Mouse (Mus musculus): ENCODE measurements around the gene Ctla4.

The Ctla4 gene

DNA sequence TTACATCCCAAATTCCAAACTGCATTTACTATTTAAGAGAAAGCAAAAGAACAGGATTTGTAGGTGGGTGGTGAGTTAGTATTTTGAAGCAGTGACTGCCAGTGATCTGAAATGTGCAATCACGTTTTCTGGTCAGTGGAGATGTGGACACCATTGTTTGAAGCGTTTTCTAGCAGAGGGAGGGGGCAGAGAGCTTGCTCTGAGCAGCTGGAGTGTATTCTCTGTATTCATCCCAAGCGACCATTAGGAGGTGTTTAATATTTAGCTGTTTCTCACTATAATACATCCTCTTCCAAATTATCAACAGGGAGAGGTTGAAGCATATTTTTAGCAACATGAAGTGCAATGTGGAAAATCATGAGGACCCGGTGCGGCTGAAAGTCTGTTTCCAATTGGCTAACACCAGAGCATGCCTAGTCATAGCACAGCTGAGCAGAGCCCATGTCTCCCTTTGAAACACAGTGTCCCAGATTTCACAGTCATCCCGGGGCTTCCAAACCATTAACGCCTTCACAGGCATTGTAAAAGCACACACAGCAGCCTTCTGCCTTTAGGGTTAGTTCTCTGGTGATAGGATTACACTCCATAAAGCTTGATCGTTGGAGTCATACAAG lies 49.3 kb downstream of the Ctla4 start:
- TF ChIP-seq GATA4 (IDR thresholded peaks at IDR 0.05; ENCODE audit: insufficient replicate concordance, low read length): no peak

DNA sequence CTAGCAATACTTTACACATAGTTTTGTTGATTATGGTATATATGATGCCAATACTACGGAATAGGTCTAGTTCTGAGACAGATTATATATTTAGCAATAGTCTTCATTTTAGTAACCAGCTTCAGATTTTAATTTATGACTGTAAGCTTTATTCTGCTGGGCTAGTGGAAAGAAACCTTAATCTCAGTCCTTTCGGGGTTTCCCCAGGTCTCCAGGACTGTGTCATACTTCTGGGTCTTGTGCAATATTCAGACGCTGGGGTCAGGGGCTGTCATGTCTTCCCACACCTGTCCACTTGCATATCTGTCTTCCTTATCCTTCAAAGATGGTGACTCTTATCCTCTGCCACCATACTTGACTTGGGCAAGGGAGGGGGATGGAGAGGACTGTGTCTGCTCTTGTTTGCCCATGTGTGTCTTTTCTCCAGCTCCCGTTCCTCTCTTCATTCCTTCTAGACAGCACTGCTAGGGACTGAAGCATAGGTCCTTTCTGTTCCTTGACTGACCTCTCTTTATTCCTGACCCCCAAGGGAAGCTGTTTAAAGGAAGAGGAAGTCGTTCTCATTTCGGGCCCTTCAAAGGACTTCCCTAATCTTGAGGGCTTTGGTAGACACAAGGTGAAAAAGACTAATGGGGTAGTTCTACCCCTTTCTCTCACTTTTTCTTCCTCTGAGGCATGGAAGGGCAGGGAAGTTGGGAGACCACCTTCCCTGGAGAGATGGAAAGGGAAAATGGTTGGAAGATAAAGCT lies 50.3 kb downstream of the Ctla4 start:
- no peak for TF ChIP-seq GATA4 (IDR thresholded peaks at IDR 0.05; ENCODE audit: insufficient replicate concordance, low read length)

DNA sequence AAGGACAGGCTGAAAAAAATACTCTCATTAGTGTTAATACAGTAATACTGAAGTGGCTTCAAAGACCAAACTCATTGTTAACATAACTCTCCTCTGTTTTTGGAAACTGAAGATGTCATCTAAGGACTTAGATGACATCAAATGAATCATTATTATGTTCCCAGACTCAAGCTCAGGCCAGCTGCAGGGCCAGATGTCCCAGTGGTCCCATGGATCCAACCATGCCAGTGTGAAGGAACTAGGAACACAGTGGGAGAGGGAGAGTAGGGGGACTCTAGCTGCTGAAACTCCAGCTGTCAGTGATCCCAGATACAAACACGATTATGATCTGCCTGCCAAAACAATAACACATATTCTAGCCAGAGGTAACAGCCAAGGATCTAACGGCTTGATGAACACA lies 51.5 kb downstream of the Ctla4 start:
- TF ChIP-seq GATA4 (IDR thresholded peaks at IDR 0.05; ENCODE audit: insufficient replicate concordance, low read length): no peak

DNA sequence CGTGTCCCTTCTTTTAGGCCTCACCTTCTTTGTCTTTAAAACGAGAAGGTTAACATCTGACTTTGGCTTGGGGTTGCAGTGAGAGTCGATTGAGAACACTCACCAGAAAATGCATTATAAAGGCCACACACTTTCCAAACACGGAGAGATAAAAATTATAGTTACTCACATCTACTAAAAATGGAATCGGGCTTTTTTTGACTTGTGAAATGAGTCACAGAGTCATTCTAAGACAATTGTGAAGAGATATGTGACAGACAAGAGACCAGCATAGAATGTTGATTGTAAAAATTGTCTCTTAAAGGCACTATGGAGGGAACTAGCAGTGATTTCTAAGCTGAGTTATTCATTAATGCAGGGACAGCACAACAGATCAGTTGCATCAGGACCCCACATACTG lies 52.2 kb downstream of the Ctla4 start:
- TF ChIP-seq GATA4 (IDR thresholded peaks at IDR 0.05; ENCODE audit: insufficient replicate concordance, low read length): no peak

DNA sequence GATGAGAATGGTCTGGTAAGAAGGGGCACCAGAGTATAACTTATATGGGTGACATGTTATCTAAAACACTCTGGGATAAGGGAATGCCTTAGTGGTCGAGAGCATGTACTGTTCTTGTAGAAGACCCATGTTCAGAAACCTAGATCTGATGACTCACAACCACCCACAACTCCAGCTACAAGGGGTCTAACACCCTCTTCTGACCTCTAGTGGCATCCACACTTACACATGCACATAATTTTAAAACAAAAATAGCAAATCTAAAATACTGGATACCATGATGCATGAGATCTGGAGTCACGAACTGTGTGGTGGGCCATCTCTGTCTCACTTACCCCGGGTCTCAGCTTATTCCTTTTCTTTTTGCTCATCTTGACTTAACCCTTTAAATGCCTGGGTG lies 53.2 kb downstream of the Ctla4 start:
- TF ChIP-seq GATA4 (IDR thresholded peaks at IDR 0.05; ENCODE audit: insufficient replicate concordance, low read length): no peak

DNA sequence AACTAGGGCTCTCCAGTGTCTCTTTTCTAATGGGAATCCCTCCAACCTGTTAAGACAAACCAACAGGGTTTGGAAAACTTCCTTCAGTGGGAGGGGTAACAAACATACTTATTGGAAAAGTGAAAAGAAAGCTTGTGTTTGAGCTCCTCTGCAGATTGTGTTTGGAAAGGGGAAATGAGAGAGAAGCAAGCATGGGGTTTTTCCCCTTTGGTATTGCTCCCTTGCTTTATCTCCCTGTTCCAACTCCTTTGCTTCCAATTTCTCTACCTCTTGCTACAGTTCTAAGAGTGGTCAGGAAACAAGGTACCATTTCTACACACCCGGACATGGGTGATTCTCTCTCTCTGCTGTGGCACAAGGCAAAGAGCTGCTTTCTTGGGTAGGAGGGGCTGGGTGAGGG lies 53.8 kb downstream of the Ctla4 start:
- TF ChIP-seq GATA4 (IDR thresholded peaks at IDR 0.05; ENCODE audit: insufficient replicate concordance, low read length): no peak

DNA sequence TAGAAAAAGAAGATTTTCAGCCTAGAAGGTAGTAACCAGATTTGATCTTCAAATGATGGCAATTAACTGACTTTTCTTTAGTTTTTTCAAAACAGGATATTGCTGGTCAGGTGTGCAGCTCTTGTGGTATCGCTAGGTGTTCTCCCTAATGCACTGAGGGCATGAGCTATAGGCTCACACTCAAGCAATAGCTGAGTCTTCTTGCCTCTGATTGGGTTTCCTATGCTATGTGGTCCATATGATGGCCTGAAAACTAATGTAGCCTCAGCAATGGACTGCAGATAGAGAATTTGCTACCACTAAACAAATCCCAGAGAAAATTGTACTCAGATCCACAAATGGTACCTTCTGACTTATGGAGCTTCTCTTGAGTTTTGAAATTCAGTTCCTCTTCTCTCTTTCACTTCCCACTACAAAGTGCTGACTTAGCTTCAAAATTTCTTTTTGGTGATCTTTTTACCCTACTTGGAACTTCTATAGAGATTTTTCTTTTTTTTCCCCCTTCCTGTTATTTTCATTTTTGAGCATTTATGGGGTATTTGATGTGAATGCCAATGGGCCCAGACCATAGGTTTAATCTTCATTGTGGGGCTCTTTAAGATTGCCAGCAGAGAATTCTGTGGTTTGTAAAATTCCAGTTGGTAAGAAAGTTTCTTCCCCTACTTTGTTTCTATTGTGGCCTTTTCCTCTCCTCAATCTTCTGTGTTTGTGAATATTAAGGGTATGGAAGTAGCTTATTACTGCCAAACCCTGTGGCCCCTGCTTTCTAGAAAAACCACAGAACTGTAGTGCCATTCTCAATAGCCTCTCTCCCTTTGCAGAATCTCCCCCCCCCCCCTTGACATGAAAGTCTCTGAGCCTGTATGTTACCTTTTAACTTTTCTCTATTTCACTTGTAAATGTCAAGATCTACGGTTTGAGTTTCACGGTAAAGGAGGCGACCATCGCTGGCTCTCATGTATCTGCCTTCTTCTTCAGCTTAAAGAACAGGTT lies 54.6 kb downstream of the Ctla4 start:
- TF ChIP-seq GATA4 (IDR thresholded peaks at IDR 0.05; ENCODE audit: insufficient replicate concordance, low read length): no peak

DNA sequence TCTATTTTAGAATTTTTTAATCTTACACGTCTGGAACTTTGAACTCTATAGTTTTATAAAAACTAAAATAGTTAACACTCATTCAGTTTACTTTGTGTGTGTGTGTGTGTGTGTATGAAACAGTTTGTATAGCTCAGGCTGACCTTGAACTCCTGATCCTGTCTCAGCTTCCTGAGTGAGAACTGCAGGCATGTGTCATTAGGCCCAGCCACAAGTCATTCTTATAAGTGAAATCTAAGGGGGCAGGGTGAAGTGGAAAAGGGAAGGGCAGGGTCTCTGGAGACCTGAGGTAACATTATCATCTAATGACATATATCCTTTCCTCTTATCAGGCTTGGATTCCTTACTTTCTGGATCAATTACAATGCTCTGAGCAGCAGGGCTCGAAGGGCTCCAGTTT lies 56.1 kb downstream of the Ctla4 start:
- no peak for TF ChIP-seq GATA4 (IDR thresholded peaks at IDR 0.05; ENCODE audit: insufficient replicate concordance, low read length)

DNA sequence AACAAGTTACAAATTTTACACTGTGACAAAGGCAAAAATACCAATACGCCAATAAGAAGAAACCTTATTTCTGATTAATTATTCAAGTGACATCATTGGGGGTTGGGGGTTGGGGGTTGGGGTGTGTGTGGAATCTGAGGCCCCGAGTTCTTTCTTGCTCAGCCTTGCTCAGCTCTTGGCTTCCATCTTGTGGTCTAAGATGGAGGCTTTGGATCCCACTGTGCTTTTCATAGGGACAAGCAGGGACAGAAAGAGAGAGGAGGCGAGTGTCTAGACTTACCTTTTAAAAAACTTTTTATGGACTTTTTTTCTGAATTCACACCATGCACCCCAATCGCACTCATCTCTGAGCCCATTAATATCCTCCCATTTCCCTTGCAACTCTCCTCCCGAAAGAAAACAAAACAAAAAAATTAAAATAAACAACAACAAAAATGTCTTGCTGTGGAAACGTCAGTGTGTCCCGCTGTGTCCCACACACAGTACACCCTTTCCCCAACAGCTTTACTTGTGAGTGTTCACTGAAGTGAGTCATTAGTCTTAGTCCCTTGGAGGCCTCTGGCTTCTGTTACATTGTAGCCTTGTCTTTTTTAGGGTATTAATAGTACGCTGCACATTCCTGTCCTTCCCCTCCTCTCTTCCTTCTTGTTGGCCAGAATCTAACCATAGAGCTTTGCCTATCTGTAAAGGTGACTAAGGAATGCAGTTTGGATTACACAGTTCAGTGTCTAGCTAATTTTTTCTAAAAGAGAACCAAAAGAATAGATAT lies 59.0 kb downstream of the Ctla4 start:
- no peak for TF ChIP-seq GATA4 (IDR thresholded peaks at IDR 0.05; ENCODE audit: insufficient replicate concordance, low read length)

DNA sequence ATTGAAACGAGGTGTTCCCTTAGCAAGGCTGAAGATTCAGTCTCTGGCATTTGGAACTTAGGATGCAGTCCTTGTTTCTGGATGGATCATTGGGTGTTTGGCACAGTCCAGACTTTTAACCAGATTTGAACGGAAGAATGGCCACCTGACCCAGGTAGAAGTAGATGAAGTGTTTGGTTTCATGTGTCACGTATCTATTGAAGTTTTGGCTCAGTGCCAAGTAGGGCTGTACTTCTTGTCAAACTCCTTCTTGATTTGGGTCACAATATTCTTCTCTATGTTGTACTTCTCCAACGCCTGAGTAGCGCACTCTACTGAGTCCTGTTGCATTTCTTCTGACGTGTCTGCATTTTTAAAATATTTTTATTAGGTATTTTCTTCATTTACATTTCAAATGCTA lies 61.3 kb downstream of the Ctla4 start:
- TF ChIP-seq GATA4 (IDR thresholded peaks at IDR 0.05; ENCODE audit: insufficient replicate concordance, low read length): no peak

DNA sequence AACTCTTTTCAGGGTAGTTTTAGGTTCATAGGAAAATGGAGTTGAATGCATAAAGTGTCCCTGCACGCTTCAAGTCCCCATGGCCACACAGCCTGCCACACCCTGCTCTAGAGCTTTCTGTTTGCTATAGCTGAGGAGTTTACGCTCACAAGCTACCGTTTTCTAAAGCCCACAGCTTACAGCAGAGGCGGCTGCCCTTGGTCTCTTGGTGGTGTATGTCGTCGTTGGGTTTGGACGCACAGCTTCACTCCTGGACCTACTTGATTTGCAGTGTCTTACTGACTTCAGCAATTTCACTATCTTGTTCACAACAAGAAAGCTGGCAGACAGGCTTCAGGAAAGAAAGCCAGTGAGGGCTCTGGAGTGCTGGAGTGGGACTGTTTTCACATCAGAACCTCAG lies 66.2 kb downstream of the Ctla4 start:
- TF ChIP-seq GATA4 (IDR thresholded peaks at IDR 0.05; ENCODE audit: insufficient replicate concordance, low read length): no peak

DNA sequence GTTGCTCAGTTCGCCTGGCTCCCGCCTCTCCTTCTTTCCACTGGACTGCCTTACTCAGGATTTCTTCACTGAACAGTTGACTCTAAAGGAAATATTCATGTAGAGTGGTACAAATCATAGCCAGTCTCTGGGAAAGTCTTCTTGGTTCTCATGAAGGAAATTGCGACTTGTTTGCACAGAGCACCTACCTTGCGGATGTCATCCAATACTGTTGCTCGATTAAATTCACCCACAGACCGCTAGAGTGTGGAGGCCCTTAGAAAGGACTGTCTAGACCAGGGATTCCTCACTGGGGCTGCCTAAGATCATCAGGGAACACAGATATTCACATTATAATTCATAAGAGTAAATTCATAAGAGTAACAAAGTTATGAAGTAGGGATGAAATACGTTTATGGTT lies 66.9 kb downstream of the Ctla4 start:
- no peak for TF ChIP-seq GATA4 (IDR thresholded peaks at IDR 0.05; ENCODE audit: insufficient replicate concordance, low read length)

DNA sequence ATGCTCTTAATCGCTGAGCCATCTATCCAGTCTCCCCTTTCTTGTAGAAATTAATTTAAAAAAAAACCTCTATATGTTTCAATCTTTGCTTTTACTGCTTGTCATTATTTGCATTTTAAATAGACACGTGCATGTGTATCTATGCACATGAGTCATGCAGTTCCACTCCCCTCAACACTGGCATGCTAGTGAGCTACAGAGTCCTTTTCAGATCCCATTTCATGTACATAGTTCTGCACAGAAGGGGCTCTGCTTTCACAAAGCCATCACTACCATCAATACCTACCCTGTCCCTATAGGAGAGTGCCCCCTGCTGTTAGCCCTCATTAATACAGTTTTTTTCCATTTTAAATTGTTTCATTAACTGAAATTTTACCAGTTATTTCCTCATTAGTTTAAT lies 68.0 kb downstream of the Ctla4 start:
- no peak for TF ChIP-seq GATA4 (IDR thresholded peaks at IDR 0.05; ENCODE audit: insufficient replicate concordance, low read length)

DNA sequence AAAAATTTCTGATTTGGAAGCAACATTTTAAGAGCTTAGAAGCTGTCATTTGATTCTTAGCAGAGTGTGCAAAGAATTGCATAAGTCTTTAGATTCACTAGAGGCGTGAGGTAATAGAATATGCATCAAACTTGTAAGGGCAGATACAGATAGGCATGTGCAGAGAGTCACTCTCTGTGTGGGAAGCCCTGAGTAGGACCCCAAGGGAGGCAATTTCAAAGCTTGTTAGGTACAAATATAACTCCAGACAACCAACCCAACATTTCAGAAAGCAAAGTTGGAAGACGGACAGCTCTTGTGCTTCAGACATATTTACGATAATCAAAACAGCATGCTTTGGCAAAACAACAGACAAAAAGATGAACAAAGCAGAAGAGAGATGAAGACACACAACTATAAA lies 68.4 kb downstream of the Ctla4 start:
- no peak for TF ChIP-seq GATA4 (IDR thresholded peaks at IDR 0.05; ENCODE audit: insufficient replicate concordance, low read length)

DNA sequence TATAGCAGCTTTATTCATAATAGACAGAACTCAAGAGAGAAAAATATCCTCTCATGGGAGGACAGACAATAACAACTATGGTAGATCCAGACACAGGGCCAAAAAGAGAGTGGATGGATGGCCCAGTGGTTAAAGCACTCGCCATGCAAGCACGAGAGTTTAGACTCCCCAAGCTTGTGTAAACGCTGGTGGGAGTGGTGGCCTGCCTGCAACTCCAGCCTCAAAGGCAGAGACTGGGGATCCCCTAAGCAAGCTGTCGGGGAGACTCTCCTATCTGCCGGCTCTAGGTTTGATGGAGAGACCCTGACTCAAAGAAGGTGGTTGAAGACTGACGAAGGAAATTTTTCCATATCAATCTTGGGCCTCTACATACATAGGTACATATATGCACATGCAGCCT lies 69.4 kb downstream of the Ctla4 start:
- TF ChIP-seq GATA4 (IDR thresholded peaks at IDR 0.05; ENCODE audit: insufficient replicate concordance, low read length): no peak
